Mouse (Mus musculus) ES-E14 (cell line): ENCODE measurements around the gene 1700122O11Rik. TPM values are rescaled to one million over a fixed set of nuclear protein-coding genes. Genes with fewer than 3 reads are reported as not detected.

Experiments
- DNase-seq: peaks from one replicate; pipeline ENCODE4 v3.0.0-alpha.2; 2013; ENCODE audit warnings: low read depth, low spot score
- H3K27ac ChIP-seq: 2 replicates; pipeline ENCODE4 v1.5.1; 2012; ENCODE audit warnings: low read depth, mild to moderate bottlenecking, low read length, moderate library complexity, mixed read lengths; ENCODE audit not compliant: poor library complexity, insufficient read depth, severe bottlenecking
- H3K36me3 ChIP-seq: 2 replicates; pipeline ENCODE4 v1.6.1; 2012; ENCODE audit warnings: mild to moderate bottlenecking, low read length, moderate library complexity, mixed read lengths; ENCODE audit not compliant: control insufficient read depth, poor library complexity, insufficient read depth, severe bottlenecking
- H3K4me1 ChIP-seq, 2 experiments: fragments of 150-350 bp in 1 of 2; sonication (generic) in 1 of 2; 2 replicates each; pipeline ENCODE4 v1.6.1; 2012; ENCODE audit warnings: low read length in 2 of 2, mild to moderate bottlenecking in 1 of 2, mixed read lengths in 1 of 2; ENCODE audit not compliant: control insufficient read depth in 2 of 2, insufficient read depth in 2 of 2, poor library complexity in 1 of 2
- H3K4me3 ChIP-seq, 2 experiments: fragments of 150-350 bp in 1 of 2; sonication (generic) in 1 of 2; 2 replicates each; pipeline ENCODE4 v1.5.1; 2012; ENCODE audit warnings: low read length in 2 of 2, low read depth in 1 of 2, mild to moderate bottlenecking in 1 of 2, mixed read lengths in 1 of 2; ENCODE audit not compliant: insufficient read depth in 1 of 2, poor library complexity in 1 of 2, severe bottlenecking in 1 of 2
- H3K9ac ChIP-seq: 2 replicates; pipeline ENCODE4 v1.6.1; 2012; ENCODE audit warnings: low read depth, mild to moderate bottlenecking, low read length, mixed read lengths; ENCODE audit not compliant: poor library complexity, insufficient read depth, severe bottlenecking
- H3K9me3 ChIP-seq: fragments of 150-350 bp; sonication (generic); 2 replicates; pipeline ENCODE4 v1.6.1; 2012; ENCODE audit warnings: low read depth, mild to moderate bottlenecking, low read length; ENCODE audit not compliant: control insufficient read depth, insufficient read depth
- CHD2 ChIP-seq: IDR thresholded peaks from 2 replicates; pipeline ENCODE4 v1.6.1; 2014; ENCODE audit warnings: mild to moderate bottlenecking, low read depth, low read length, inconsistent platforms
- HCFC1 ChIP-seq: IDR thresholded peaks from 2 replicates; pipeline ENCODE4 v1.6.1; 2012; ENCODE audit warnings: low read length, inconsistent platforms, borderline replicate concordance; ENCODE audit not compliant: insufficient read depth
- MAFK ChIP-seq: IDR thresholded peaks from 2 replicates; pipeline ENCODE4 v1.6.1; 2014; ENCODE audit warnings: mild to moderate bottlenecking, low read depth, low read length, inconsistent platforms; ENCODE audit not compliant: insufficient read depth
- ZC3H11A ChIP-seq: IDR thresholded peaks from 2 replicates; pipeline ENCODE4 v1.6.1; 2012; ENCODE audit warnings: low read depth, mild to moderate bottlenecking, inconsistent platforms, low read length, borderline replicate concordance
- ZNF384 ChIP-seq: IDR thresholded peaks from 2 replicates; pipeline ENCODE4 v1.6.1; 2012; ENCODE audit warnings: low read depth, low read length, inconsistent platforms
- in situ Hi-C, 2 experiments: fragments of 600-800 bp; cut with MboI; formaldehyde crosslinking; loops; one replicate each; pipeline ENCODE4 v1.15.1; 2025; ENCODE audit warnings: low sequenced_read_pairs in 2 of 2, inconsistent platforms in 1 of 2; ENCODE audit not compliant: unreplicated experiment in 2 of 2
- total RNA-seq: library from RNA; depleted of rRNA; stranded (reverse); fragments of 300-350 nt; gene quantifications from 2 replicates; pipeline ENCODE4 v1.2.3, GENCODE M21; 2012

The 1700122O11Rik gene
- total RNA-seq, 1 experiment, result not detected

- no peak for TF ChIP-seq MAFK
- TF ChIP-seq CHD2, result no peak
- no peak for TF ChIP-seq HCFC1
- no peak for TF ChIP-seq ZNF384
- no peak for TF ChIP-seq ZC3H11A
- H3K27ac ChIP-seq, result no peak overlapping the region
- no peak overlapping the region for H3K4me3 ChIP-seq
- no peaks in the 10 kb centered on the region for H3K36me3 ChIP-seq
- no peak overlapping the region for H3K9ac ChIP-seq
- peaks cover 3 to 13% of the 10 kb centered on the region in 2 experiments; a peak in 3 of 4 replicates for H3K4me1 ChIP-seq
- H3K9me3 ChIP-seq, result no peaks in the 10 kb centered on the region
- in situ Hi-C loops, result no loop called here
- DNase-seq, result no peak
These were observed 8.9 kb downstream of the 1700122O11Rik start for GRCm38 (mm10) chr17:48029241-48029640.

- H3K9ac ChIP-seq, result no peak overlapping the region
- in situ Hi-C loops, result no loop called here
- H3K4me3 ChIP-seq, result no peak overlapping the region
- DNase-seq, result no peak
- TF ChIP-seq ZC3H11A (no peak), HCFC1 (no peak), ZNF384 (no peak), CHD2 (no peak), MAFK (no peak)
- no peak overlapping the region for H3K27ac ChIP-seq
- H3K4me1 ChIP-seq, result peaks cover 6 to 16% of the 10 kb centered on the region in 2 experiments; a peak in 3 of 4 replicates
- no peaks in the 10 kb centered on the region for H3K36me3 ChIP-seq
- H3K9me3 ChIP-seq, result no peaks in the 10 kb centered on the region
These were observed 9.8 kb downstream of the 1700122O11Rik start for GRCm38 (mm10) chr17:48028250-48028649.

- no peak overlapping the region for H3K27ac ChIP-seq
These were observed 10.4 kb downstream of the 1700122O11Rik start for GRCm38 (mm10) chr17:48027677-48028076.

GRCm38 (mm10) chr17:48027019-48027418, 11.1 kb downstream of the 1700122O11Rik start:
- no peak for DNase-seq
- in situ Hi-C loops, result no loop called here
- TF ChIP-seq ZC3H11A (0 out of 2 replicates have a peak, but pooled peaks have one; percentile 30), CHD2 (no peak)
- H3K27ac ChIP-seq, result no peak overlapping the region
- peaks cover 4 to 18% of the 10 kb centered on the region in 2 experiments; a peak in 3 of 4 replicates for H3K4me1 ChIP-seq
- H3K36me3 ChIP-seq, result no peaks in the 10 kb centered on the region
- no peak overlapping the region for H3K9ac ChIP-seq
- no peaks in the 10 kb centered on the region for H3K9me3 ChIP-seq
- no peak overlapping the region for H3K4me3 ChIP-seq

More at GRCm38 (mm10) chr17:48027677-48028076, 10.4 kb downstream of the 1700122O11Rik start:
- in situ Hi-C loops, result no loop called here
- Histone ChIP-seq H3K9ac (no peak overlapping the region), H3K9me3 (no peaks in the 10 kb centered on the region), H3K4me1 (peaks cover 6 to 17% of the 10 kb centered on the region in 2 experiments; a peak in 3 of 4 replicates), H3K4me3 (no peak overlapping the region), H3K36me3 (no peaks in the 10 kb centered on the region)
- TF ChIP-seq ZNF384, result no peak
- no peak for TF ChIP-seq HCFC1
- TF ChIP-seq CHD2, result no peak
- no peak for TF ChIP-seq MAFK
- TF ChIP-seq ZC3H11A, result no peak
- no peak for DNase-seq

GRCm38 (mm10) chr17:48024045-48024444, 14.0 kb downstream of the 1700122O11Rik start:
- Histone ChIP-seq H3K9me3 (no peaks in the 10 kb centered on the region), H3K9ac (no peak overlapping the region), H3K4me1 (peaks cover 3 to 12% of the 10 kb centered on the region in 2 experiments; a peak in 1 of 4 replicates), H3K27ac (no peak overlapping the region), H3K36me3 (no peaks in the 10 kb centered on the region), H3K4me3 (no peak overlapping the region)
- TF ChIP-seq MAFK (no peak), HCFC1 (no peak), ZNF384 (no peak), CHD2 (no peak), ZC3H11A (no peak)
- DNase-seq, result no peak
- in situ Hi-C loops, result no loop called here
